Mouse (Mus musculus): Measurements from ENCODE around the gene Rcsd1.

DNA sequence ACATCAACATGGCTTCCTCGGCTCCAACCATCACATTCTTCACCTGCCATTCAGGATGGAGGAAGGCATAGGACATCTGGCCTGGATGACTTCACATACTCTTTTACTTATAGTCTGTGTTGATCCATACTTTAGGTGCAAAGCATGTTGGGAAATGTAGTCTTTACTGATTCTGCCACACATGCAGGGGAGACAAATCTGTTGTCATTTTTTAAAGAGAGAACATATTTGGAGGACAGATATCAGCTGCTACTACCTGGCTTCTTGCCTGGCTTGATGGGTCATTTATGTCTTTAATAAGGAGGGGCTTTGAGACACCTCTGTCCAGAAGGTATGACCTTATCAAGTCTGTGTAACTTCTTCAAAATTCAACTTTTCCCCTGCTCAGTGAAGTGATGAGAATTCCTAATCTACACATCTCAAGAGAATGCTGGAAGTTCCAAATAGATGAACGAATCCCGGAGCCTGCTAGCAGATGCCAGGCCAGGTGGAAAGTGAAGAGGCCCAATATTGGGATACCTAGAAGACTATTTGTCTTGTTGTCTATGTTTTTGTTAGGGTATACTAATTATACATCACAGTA is 18.6 kb upstream of the Rcsd1 start:
- TF ChIP-seq POLR2A (IDR thresholded peaks at IDR 0.05; ENCODE audit: insufficient read depth, low read depth, low read length) = no peak
- no peak for TF ChIP-seq EP300 (IDR thresholded peaks at IDR 0.05; ENCODE audit: insufficient read depth, low read depth, low read length)

Data from heart, adult 2 months (tissue).